ENCODE assay signal across 10 mouse cellular contexts in the genomic region with DNA sequence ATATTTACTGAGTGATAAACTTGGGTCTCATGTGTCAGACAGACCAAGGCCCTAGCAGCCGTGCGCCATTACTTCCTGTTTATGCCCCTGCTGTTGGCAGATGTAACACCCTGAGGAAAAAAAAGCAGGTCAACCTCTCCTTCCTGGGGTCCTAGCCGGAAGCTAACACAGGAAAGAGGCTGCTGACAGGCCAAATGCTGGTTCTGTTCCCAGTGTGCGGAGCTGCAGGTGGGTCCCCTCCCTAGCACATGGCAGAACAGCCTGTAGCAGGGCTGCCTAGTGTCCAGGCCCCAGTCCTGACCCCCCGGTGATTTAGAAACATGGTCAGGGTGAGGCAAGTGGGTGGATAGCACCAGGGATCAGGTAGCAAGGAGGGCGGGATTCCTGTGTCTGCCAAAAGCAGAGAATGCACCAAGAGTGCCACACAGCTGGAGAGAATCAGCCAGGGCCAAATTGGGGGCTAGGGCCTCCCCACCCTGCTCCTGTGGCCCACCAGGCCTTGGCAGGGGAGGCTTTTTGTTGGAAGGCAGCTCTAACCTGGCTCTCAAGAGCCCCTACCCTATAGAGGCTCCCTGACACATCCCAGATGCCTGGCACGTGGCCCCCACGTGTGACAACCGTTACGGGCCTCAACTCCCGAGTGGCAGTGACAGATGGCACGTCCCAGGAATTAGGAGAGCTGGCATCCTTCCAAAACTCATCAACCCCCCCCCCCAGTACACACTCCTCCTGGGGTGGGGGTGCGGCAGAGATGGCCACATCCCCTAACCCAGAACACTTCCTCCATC. TPM values are rescaled to one million over a fixed set of nuclear protein-coding genes. Genes with fewer than 3 reads are reported as not detected.
A peak's percentile ranks its signal among the peaks of the same experiment; 100 is the strongest.
DNase-seq lines count a peak whose midpoint lies in the region; ATAC-seq and TF ChIP-seq lines count a peak whose summit lies in the region.
"Had no signal": no experiment of that assay in that cellular context is flagged by ENCODE, and none has a peak within 500 bp of the region (broad histone marks: within the 10 kb centered on the region; RNA-seq: fewer than 3 reads in every experiment).

No protein-coding gene starts in this region.

- H3K9ac ChIP-seq in lung, postnatal 0 days (replicated peaks; ENCODE audit: low read depth): no peak overlapping the region
- H3K9ac ChIP-seq: midbrain, embryonic 12.5 days had no signal

- peak overlapping the region; percentile 65 for H3K27ac ChIP-seq in heart, embryonic 10.5 days
- peak overlapping the region; percentile 8; the same call in 1 of the 2 replicates for H3K27ac ChIP-seq in spleen, adult 2 months (ENCODE audit: insufficient read depth, low read length)
- no peak overlapping the region for H3K27ac ChIP-seq in lung, postnatal 0 days (ENCODE audit: low read length)
- H3K27ac ChIP-seq: midbrain, embryonic 12.5 days had no signal

- 59% methylated on average over 13 of the region's 13 CpGs for WGBS in heart, embryonic 10.5 days
- WGBS in spleen, adult 2 months: 58% methylated on average over 13 of the region's 13 CpGs
- WGBS in lung, postnatal 0 days: 33% methylated on average over 13 of the region's 13 CpGs

- TF ChIP-seq CTCF in spleen, adult 2 months (IDR thresholded peaks at IDR 0.05; ENCODE audit: extremely low read depth, insufficient read depth, insufficient read length, insufficient replicate concordance): no peak
- 0 out of 2 replicates have a peak, but pooled peaks have one; percentile 6 for TF ChIP-seq CTCF in lung, postnatal 0 days (IDR thresholded peaks at IDR 0.05)

- DNase-seq in heart, embryonic 10.5 days (ENCODE audit: low spot score): no peak
- no peak for DNase-seq in heart, postnatal 25 days (ENCODE audit: low spot score)
- no peak for DNase-seq in spleen, adult 2 months (ENCODE audit: low read depth in 1 of 2, low spot score in 2 of 2)
- DNase-seq in spleen, postnatal 10 days (ENCODE audit: low spot score in 2 of 2): no peak
- peak; percentile 67 for DNase-seq in lung, postnatal 0 days (ENCODE audit: low spot score)
- peak; percentile 71 for DNase-seq in thymus, postnatal 4 days
- DNase-seq in right cerebral cortex, postnatal 14 days: no peak
- no peak for DNase-seq in gastrocnemius, adult 18-20 months (ENCODE audit: low spot score)

- H3K4me2 ChIP-seq in lung, postnatal 0 days (replicated peaks; ENCODE audit: low read depth, low read length): no peak overlapping the region
- H3K4me2 ChIP-seq: midbrain, embryonic 12.5 days had no signal

- no peak for TF ChIP-seq POLR2A in spleen, adult 2 months (IDR thresholded peaks at IDR 0.05; ENCODE audit: low read depth, low read length)

- H3K36me3 ChIP-seq in heart, embryonic 10.5 days: peaks cover 63% of the 10 kb centered on the region
- H3K36me3 ChIP-seq in spleen, adult 2 months (ENCODE audit: control insufficient read depth, insufficient read depth, low read length): peaks cover 6% of the 10 kb centered on the region; the same call in 1 of the 2 replicates
- peaks cover 49% of the 10 kb centered on the region for H3K36me3 ChIP-seq in lung, postnatal 0 days (ENCODE audit: insufficient read depth, low read length)
- H3K36me3 ChIP-seq: midbrain, embryonic 12.5 days had no signal

- H3K27me3 ChIP-seq in heart, embryonic 10.5 days (ENCODE audit: insufficient read depth, poor library complexity, severe bottlenecking): 0 out of 2 replicates have a peak, but pooled peaks cover 5% of the 10 kb centered on the region
- H3K27me3 ChIP-seq in spleen, adult 2 months (ENCODE audit: control insufficient read depth, insufficient read depth, low read length): no peaks in the 10 kb centered on the region
- H3K27me3 ChIP-seq in lung, postnatal 0 days (replicated peaks; ENCODE audit: insufficient read depth, low read length): no peaks in the 10 kb centered on the region
- H3K27me3 ChIP-seq: midbrain, embryonic 12.5 days had no signal

- H3K9me3 ChIP-seq in heart, embryonic 10.5 days: no peaks in the 10 kb centered on the region
- no peaks in the 10 kb centered on the region for H3K9me3 ChIP-seq in lung, postnatal 0 days (ENCODE audit: low read length)
- H3K9me3 ChIP-seq: midbrain, embryonic 12.5 days had no signal

- intact Hi-C loops in heart, postnatal 25 days (cut with DNase I): no loop called here

- TF ChIP-seq EP300 in lung, postnatal 0 days (IDR thresholded peaks at IDR 0.05): peak; percentile 78

- ATAC-seq in lung, postnatal 0 days: peak; percentile 52

- peaks cover 64% of the 10 kb centered on the region for H3K4me1 ChIP-seq in heart, embryonic 10.5 days
- peaks cover 21% of the 10 kb centered on the region; the same call in 1 of the 2 replicates for H3K4me1 ChIP-seq in spleen, adult 2 months (ENCODE audit: control insufficient read depth, insufficient read depth, insufficient read length)
- peaks cover 8% of the 10 kb centered on the region; the same call in 1 of the 2 replicates for H3K4me1 ChIP-seq in lung, postnatal 0 days (ENCODE audit: insufficient read depth, low read depth, low read length)

- H3K4me3 ChIP-seq in heart, embryonic 10.5 days: no peak overlapping the region
- H3K4me3 ChIP-seq in spleen, adult 2 months (ENCODE audit: extremely low read depth, insufficient read depth, insufficient read length): no peak overlapping the region
- H3K4me3 ChIP-seq in lung, postnatal 0 days (ENCODE audit: low read depth, low read length): no peak overlapping the region
- H3K4me3 ChIP-seq: midbrain, embryonic 12.5 days had no signal

RNA-seq across cellular contexts. Expression of gene Plxnd1, which starts 23.3 kb away (rescaled TPM):
- polyA plus RNA-seq in heart, embryonic 10.5 days (2016; fragmentation: Nextera tagmentation; extraction: Ambion mirVana): 42.9 and 61.7 TPM in 2 replicates
- 10 to 100 TPM; 79.7 to 91.8 TPM for total RNA-seq in heart, postnatal 25 days (2021)
- 66.1 and 87.2 TPM in 2 replicates for polyA plus RNA-seq in spleen, adult 2 months (2012; rRNA removed)
- 26.9 and 33.4 TPM in 2 replicates for polyA plus RNA-seq in lung, postnatal 0 days (2015; fragmentation: Nextera tagmentation; extraction: Ambion mirVana)
- 10 to 100 TPM; 20.0 to 23.7 TPM for total RNA-seq in gastrocnemius, adult 18-20 months (2021)

RNA-seq across cellular contexts. Expression of gene H1foo, which starts 26.7 kb away (rescaled TPM):
- polyA plus RNA-seq in heart, embryonic 10.5 days (2016; fragmentation: Nextera tagmentation; extraction: Ambion mirVana): not detected in 2 replicates
- not detected for total RNA-seq in heart, postnatal 25 days (2021)
- not detected in 2 replicates for polyA plus RNA-seq in spleen, adult 2 months (2012; rRNA removed)
- polyA plus RNA-seq in lung, postnatal 0 days (2015; fragmentation: Nextera tagmentation; extraction: Ambion mirVana): not detected in 2 replicates
- not detected for total RNA-seq in gastrocnemius, adult 18-20 months (2021)
- total RNA-seq: hematopoietic stem cell, adult 5-6 weeks had no signal
- polyA plus RNA-seq: midbrain, embryonic 12.5 days had no signal

RNA-seq across cellular contexts. Expression of gene Rho, which starts 39.9 kb away (rescaled TPM):
- 0.28 TPM in 1 of 2 replicates, not detected in the other for polyA plus RNA-seq in heart, embryonic 10.5 days (2016; fragmentation: Nextera tagmentation; extraction: Ambion mirVana)
- total RNA-seq in heart, postnatal 25 days (2021): under 1 TPM; 0.18 to 0.34 TPM
- polyA plus RNA-seq in spleen, adult 2 months (2012; rRNA removed): 0.16 and 0.37 TPM in 2 replicates
- 0.04 TPM in 1 of 2 replicates, not detected in the other for polyA plus RNA-seq in lung, postnatal 0 days (2015; fragmentation: Nextera tagmentation; extraction: Ambion mirVana)
- total RNA-seq in gastrocnemius, adult 18-20 months (2021): under 1 TPM in 1 of 2 experiments, not detected in 1; 0.05 TPM
- polyA plus RNA-seq: midbrain, embryonic 12.5 days had no signal

Comparison
In these comparisons a context has a peak if more than half of its experiments do, and no peak if none do; other contexts are left out.
1. DNase-seq: peak in lung, postnatal 0 days (single experiment) and thymus, postnatal 4 days (single experiment); none in heart, embryonic 10.5 days (single experiment), heart, postnatal 25 days (single experiment), spleen, adult 2 months (0 of 2), spleen, postnatal 10 days (0 of 2), right cerebral cortex, postnatal 14 days (single experiment) and gastrocnemius, adult 18-20 months (single experiment).